Mouse (Mus musculus) forebrain, embryonic 12.5 days (tissue): ENCODE results near the gene Stk38. TPM values are rescaled to one million over a fixed set of nuclear protein-coding genes. Genes with fewer than 3 reads are reported as not detected.

Source experiments
- ATAC-seq: fragments of 200-750 bp; cut with Nextera tagmentation; 2 replicates; pipeline ENCODE4 v1.8.0; 2017; ENCODE audit warnings: moderate TSS enrichment; ENCODE audit not compliant: low FRiP score
- H3K27ac ChIP-seq: fragments of 300-500 bp; sonication (generic); 2 replicates; pipeline ENCODE4 v1.5.1; 2016; ENCODE audit warnings: mild to moderate bottlenecking
- H3K27me3 ChIP-seq: fragments of 300-500 bp; sonication (generic); 2 replicates; pipeline ENCODE4 v1.6.1; 2016; ENCODE audit warnings: mild to moderate bottlenecking
- H3K36me3 ChIP-seq: fragments of 300-500 bp; sonication (generic); replicated peaks from 2 replicates; pipeline ENCODE4 v1.6.1; 2016; ENCODE audit warnings: mild to moderate bottlenecking
- H3K4me1 ChIP-seq: fragments of 300-500 bp; sonication (generic); 2 replicates; pipeline ENCODE4 v1.6.1; 2016
- H3K4me2 ChIP-seq: fragments of 300-500 bp; sonication (generic); 2 replicates; pipeline ENCODE4 v1.6.1; 2016; ENCODE audit warnings: mild to moderate bottlenecking, moderate library complexity
- H3K4me3 ChIP-seq: fragments of 300-500 bp; sonication (generic); replicated peaks from 2 replicates; pipeline ENCODE4 v1.5.1; 2016; ENCODE audit warnings: mild to moderate bottlenecking
- H3K9ac ChIP-seq: fragments of 300-500 bp; sonication (generic); 2 replicates; pipeline ENCODE4 v1.6.1; 2016; ENCODE audit warnings: mild to moderate bottlenecking
- H3K9me3 ChIP-seq: fragments of 300-500 bp; sonication (generic); 2 replicates; pipeline ENCODE4 v1.6.1; 2016
- WGBS: fragments of 180-500 bp; shearing (Covaris S2); methylation state at CpG from one replicate; pipeline ENCODE4 v1.1.7; 2016; 5-methylcytosine and 5-hydroxymethylcytosine counted together
- polyA plus RNA-seq: library from polyadenylated mRNA; unstranded; fragments of >200 nt; fragmentation: Nextera tagmentation; extraction: Ambion mirVana; gene quantifications from 2 replicates; pipeline ENCODE4 v1.2.1, GENCODE M21; 2016

Stk38 gene
- polyA plus RNA-seq, 1 experiment from 2014 or later = 149 TPM

DNA sequence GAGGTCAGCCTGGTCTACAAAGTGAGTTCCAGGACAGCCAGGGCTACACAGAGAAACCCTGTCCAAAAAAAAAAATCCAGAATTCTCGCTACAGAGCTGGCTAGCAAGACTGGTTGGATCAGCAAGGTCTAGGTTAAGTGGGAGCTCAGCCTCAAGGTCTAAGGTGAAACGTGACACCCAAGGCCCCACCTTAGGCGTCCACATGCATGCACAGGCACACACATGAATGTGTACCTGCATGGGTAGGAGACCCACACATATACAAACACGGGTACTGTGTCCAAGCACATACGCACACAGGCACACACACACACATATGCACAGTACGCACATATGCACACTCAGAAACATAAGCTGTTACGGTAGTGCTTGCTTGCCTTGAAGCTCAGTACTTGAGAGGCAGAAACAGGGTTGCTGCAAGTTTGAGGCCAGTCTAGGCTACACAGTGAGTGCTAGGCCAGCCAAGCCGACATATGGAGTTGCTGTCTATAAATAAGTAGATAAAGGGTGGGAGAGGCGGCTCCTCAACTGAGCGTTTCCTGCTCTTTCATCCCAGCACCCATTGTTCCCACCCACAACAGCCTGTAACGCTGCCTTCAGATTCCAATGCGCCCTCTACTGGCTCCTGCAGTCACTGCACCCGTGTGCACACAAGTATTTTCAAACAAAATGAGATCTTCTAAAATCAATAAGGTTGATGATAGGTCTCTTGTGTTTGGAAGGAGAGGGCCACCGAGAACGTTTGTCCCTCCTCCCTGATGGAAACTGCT is 80.7 kb downstream of the Stk38 start:
- H3K4me3 ChIP-seq = no peak overlapping the region
- peaks cover 13% of the 10 kb centered on the region for H3K4me1 ChIP-seq
- 51% methylated on average over 15 of the region's 15 CpGs for WGBS
- ATAC-seq = no peak
- H3K9ac ChIP-seq = no peak overlapping the region
- H3K9me3 ChIP-seq = no peaks in the 10 kb centered on the region
- no peak overlapping the region for H3K27ac ChIP-seq
- H3K36me3 ChIP-seq = no peaks in the 10 kb centered on the region
- peaks cover 4% of the 10 kb centered on the region; the same call in 1 of the 2 replicates for H3K27me3 ChIP-seq
- no peak overlapping the region for H3K4me2 ChIP-seq

DNA sequence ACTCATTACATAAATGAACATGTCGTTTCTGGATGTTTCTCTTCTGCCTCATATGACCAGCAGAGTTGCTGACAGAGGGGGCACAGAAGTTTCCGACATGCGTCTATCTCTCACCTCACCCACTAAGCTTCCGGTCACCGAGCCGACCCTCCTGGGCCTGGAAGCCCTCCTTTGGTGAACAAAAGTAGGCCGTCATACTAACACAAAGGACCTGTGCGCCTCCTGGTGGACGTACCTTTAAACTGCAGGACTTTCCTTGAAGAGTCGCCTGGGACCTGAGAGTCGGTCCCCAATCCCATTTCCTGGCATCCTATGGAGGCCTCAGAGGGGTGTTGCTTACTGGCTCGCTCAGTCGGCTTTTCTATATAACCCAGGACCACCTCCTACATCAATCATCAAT is 81.4 kb downstream of the Stk38 start:
- Histone ChIP-seq H3K27ac (no peak overlapping the region), H3K4me2 (no peak overlapping the region), H3K27me3 (peaks cover 4% of the 10 kb centered on the region; the same call in 1 of the 2 replicates), H3K36me3 (no peaks in the 10 kb centered on the region), H3K9me3 (no peaks in the 10 kb centered on the region), H3K4me1 (peaks cover 13% of the 10 kb centered on the region), H3K4me3 (no peak overlapping the region), H3K9ac (no peak overlapping the region)
- ATAC-seq = no peak
- 18% methylated on average over 13 of the region's 13 CpGs for WGBS

DNA sequence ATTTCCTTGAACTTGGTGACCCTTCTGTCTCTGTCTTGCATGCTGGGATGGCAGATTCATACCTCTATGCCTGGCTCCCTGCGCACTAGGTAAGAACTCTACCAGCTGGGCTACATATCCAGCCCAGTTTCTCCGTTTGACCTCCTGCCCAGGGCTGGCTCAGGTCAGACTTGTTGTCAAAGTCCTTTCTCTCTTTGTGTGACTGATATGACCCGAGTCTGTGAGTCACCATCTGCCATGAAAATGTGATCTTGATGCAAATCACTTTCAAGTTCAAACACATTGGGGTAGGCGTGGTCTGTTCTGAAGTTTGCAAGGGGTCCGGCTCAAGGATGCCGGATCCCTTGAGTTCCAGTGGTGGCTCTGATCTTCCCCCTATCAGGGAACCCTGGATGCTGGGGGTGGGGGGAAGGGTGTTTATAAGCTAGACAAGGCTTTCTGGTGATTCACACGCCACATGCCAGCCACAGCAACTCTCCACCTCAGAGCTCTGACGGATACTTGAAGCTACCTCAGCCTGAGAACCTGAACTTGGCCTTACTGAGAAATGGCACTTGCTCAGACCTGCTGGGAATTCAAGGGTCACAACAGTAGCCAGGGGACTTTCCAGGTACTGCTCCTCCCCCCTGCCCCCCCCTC is 82.7 kb downstream of the Stk38 start:
- no peaks in the 10 kb centered on the region for H3K9me3 ChIP-seq
- no peak for ATAC-seq
- no peak overlapping the region for H3K4me3 ChIP-seq
- H3K4me1 ChIP-seq = peaks cover 4% of the 10 kb centered on the region
- no peak overlapping the region for H3K4me2 ChIP-seq
- 86% methylated on average over 8 of the region's 8 CpGs for WGBS
- H3K9ac ChIP-seq = no peak overlapping the region
- no peaks in the 10 kb centered on the region for H3K36me3 ChIP-seq
- H3K27ac ChIP-seq = no peak overlapping the region
- H3K27me3 ChIP-seq = peaks cover 4% of the 10 kb centered on the region; the same call in 1 of the 2 replicates

DNA sequence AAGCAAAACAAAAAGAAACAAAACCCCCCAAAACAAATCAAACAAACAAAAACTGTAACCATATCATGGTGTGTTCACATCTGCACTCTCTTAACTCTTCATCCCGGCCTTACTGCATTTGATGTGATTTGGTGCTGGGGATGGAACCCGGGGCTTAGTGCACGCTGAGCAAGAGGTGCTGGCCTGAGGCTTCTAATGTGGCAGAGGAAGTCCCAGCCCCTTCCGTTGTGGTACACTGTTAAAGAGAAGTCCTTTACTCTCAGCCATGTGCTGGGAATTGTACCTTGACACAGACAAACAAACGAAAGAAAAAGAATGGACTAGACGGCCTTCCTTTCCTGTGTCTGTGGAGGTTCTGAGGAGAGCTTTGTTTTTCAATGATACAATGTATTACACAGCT is 85.7 kb downstream of the Stk38 start:
- no peak for ATAC-seq
- Histone ChIP-seq H3K4me2 (no peak overlapping the region), H3K9ac (no peak overlapping the region), H3K4me1 (0 out of 2 replicates have a peak, but pooled peaks cover 3% of the 10 kb centered on the region), H3K27ac (no peak overlapping the region), H3K9me3 (no peaks in the 10 kb centered on the region), H3K4me3 (no peak overlapping the region), H3K27me3 (peaks cover 4% of the 10 kb centered on the region; the same call in 1 of the 2 replicates), H3K36me3 (no peaks in the 10 kb centered on the region)
- WGBS = 78% methylated on average over 6 of the region's 6 CpGs

DNA sequence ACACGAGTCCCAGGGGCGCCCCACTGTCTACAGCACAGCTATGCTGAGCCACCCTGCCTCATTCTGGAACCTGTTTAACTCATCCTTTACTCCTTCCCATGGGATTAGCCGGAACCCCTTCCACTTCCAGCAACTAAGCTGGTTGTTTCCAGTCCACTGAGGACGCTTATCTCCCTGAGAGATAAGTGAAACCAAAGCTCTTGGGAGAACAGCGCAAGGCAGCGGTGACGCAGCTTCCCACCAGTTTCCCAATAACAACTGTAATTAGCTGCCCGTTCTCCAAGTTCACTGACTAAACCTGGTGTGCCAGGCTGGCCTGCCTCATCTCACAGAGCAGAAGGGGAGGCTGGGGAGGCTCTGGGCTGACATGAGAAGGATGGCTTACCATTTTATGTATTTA is 86.7 kb downstream of the Stk38 start:
- H3K4me3 ChIP-seq = no peak overlapping the region
- 0 out of 2 replicates have a peak, but pooled peaks cover 3% of the 10 kb centered on the region for H3K4me1 ChIP-seq
- no peak overlapping the region for H3K9ac ChIP-seq
- no peaks in the 10 kb centered on the region for H3K36me3 ChIP-seq
- no peak overlapping the region for H3K4me2 ChIP-seq
- no peaks in the 10 kb centered on the region for H3K9me3 ChIP-seq
- no peak overlapping the region for H3K27ac ChIP-seq
- ATAC-seq = no peak
- peaks cover 4% of the 10 kb centered on the region; the same call in 1 of the 2 replicates for H3K27me3 ChIP-seq
- 72% methylated on average over 8 of the region's 8 CpGs for whole genome bisulfite sequencing

Other genes starting within 250 kb of the Stk38 start
- gene Mapk13, start 238.7 kb downstream of the Stk38 start, polyA plus RNA-seq = 2.5 and 5.3 TPM in 2 replicates
- 14.4 and 16.2 TPM in 2 replicates for gene Brpf3, start 206.9 kb downstream of the Stk38 start, polyA plus RNA-seq
- gene Pnpla1, start 149.6 kb downstream of the Stk38 start, polyA plus RNA-seq = not detected in 2 replicates
- 0.23 TPM in 2 replicates for gene 4930539E08Rik, start 92.7 kb downstream of the Stk38 start, polyA plus RNA-seq
- 0.44 TPM in 1 of 2 replicates, not detected in the other for gene Pxt1, start 64.2 kb downstream of the Stk38 start, polyA plus RNA-seq
- 127 and 129 TPM in 2 replicates for gene Kctd20, start 56.0 kb downstream of the Stk38 start, polyA plus RNA-seq
- gene Srsf3, start 24.6 kb upstream of the Stk38 start, polyA plus RNA-seq = 852 and 860 TPM in 2 replicates
- 29.6 and 34.0 TPM in 2 replicates for gene Cdkn1a, start 83.0 kb upstream of the Stk38 start, polyA plus RNA-seq
- 0.09 TPM in 1 of 2 replicates, not detected in the other for gene Rab44, start 106.2 kb upstream of the Stk38 start, polyA plus RNA-seq
- gene Cpne5, start 230.2 kb upstream of the Stk38 start, polyA plus RNA-seq = 9.9 and 10.7 TPM in 2 replicates